Mouse (Mus musculus) bone marrow macrophage, adult 2 months (primary cell): Measurements from ENCODE around the gene Ifi213.
"Not testable (repeated sequence)": the region's sequence is repeated elsewhere in the genome, so short reads cannot be mapped to it uniquely, and the experiment has no call there.

Source experiments
- CTCF ChIP-seq: IDR thresholded peaks from 2 replicates; pipeline ENCODE4 v1.5.1; 2012; ENCODE audit warnings: low read depth, mild to moderate bottlenecking, low read length, moderate library complexity
- POLR2A ChIP-seq: IDR thresholded peaks from 2 replicates; pipeline ENCODE4 v1.6.1; 2012; ENCODE audit warnings: mild to moderate bottlenecking, low read depth, low read length, borderline replicate concordance

DNA sequence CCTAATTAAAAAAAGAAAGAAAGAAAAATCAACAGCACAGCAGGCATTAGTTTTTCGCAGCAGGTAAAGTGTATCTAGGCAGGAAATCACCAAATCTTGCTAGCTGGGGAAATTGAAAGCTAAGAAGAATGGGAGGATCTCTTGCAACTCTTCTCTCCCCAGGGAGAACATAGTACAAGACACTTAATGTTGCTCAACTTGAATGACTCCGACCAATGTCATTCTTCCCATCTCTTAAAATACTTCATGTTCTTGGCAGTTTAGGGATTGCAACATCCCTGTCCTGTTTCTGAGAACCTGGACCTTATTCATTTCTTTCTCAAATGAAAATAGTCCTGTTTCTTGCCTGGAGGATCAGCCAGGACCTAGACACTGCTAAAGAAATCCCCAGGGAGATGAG lies 23.1 kb upstream of the Ifi213 start:
- not testable (repeated sequence) for TF ChIP-seq CTCF, POLR2A
